Mouse (Mus musculus) midbrain, embryonic 16.5 days (tissue): Measurements from ENCODE around the gene Smn1. TPM values are rescaled to one million over a fixed set of nuclear protein-coding genes. Genes with fewer than 3 reads are reported as not detected.

Experiments used
- polyA plus RNA-seq: library from polyadenylated mRNA; unstranded; fragments of >200 nt; fragmentation: Nextera tagmentation; extraction: Ambion mirVana; gene quantifications from 2 replicates; pipeline ENCODE4 v1.2.1, GENCODE M21; 2015

Smn1 gene
- polyA plus RNA-seq, 1 experiment from 2014 or later = 44.3 TPM

Other genes starting within 250 kb of the Smn1 start
- gene Cartpt, start 223.8 kb upstream of the Smn1 start, polyA plus RNA-seq = 13.4 and 17.0 TPM in 2 replicates
- gene Mccc2, start 109.2 kb upstream of the Smn1 start, polyA plus RNA-seq = 30.3 and 34.9 TPM in 2 replicates
- gene Bdp1, start 20.8 kb upstream of the Smn1 start, polyA plus RNA-seq = 22.3 and 25.3 TPM in 2 replicates
- 427 and 449 TPM in 2 replicates for gene Serf1, start 16.8 kb upstream of the Smn1 start, polyA plus RNA-seq
- 0.05 and 0.06 TPM in 2 replicates for gene Naip2, start 77.2 kb downstream of the Smn1 start, polyA plus RNA-seq
- gene Naip5, start 121.5 kb downstream of the Smn1 start, polyA plus RNA-seq = 0.15 and 0.16 TPM in 2 replicates
- gene Naip6, start 192.8 kb downstream of the Smn1 start, polyA plus RNA-seq = 0.06 TPM in 1 of 2 replicates, not detected in the other